Mouse (Mus musculus): ENCODE measurements around the gene Slc24a3. TPM values are rescaled to one million over a fixed set of nuclear protein-coding genes. Genes with fewer than 3 reads are reported as not detected.

Slc24a3 gene
- polyA plus RNA-seq, 1 experiment from 2014 or later: 5.1 TPM

GRCm38 (mm10) chr2:145296906-145297305 is 129.4 kb downstream of the Slc24a3 start:
- H3K4me2 ChIP-seq (replicated peaks): no peak overlapping the region
- WGBS: 92% methylated on average over 1 of the region's 1 CpGs
- H3K27me3 ChIP-seq: no peaks in the 10 kb centered on the region
- H3K27ac ChIP-seq: no peak overlapping the region
- H3K36me3 ChIP-seq: no peaks in the 10 kb centered on the region
- ATAC-seq: no peak
- no peak overlapping the region for H3K9ac ChIP-seq (replicated peaks)
- no peaks in the 10 kb centered on the region for H3K9me3 ChIP-seq
- H3K4me3 ChIP-seq (replicated peaks): no peak overlapping the region
- H3K4me1 ChIP-seq (replicated peaks): no peaks in the 10 kb centered on the region

- H3K27ac ChIP-seq: no peak overlapping the region
- no peaks in the 10 kb centered on the region for H3K27me3 ChIP-seq
- H3K4me1 ChIP-seq (replicated peaks): no peaks in the 10 kb centered on the region
- H3K4me3 ChIP-seq (replicated peaks): no peak overlapping the region
- 92% methylated on average over 5 of the region's 5 CpGs for WGBS
- no peak overlapping the region for H3K9ac ChIP-seq (replicated peaks)
- no peak overlapping the region for H3K4me2 ChIP-seq (replicated peaks)
- no peaks in the 10 kb centered on the region for H3K36me3 ChIP-seq
- no peaks in the 10 kb centered on the region for H3K9me3 ChIP-seq
- no peak for ATAC-seq
Observed at GRCm38 (mm10) chr2:145299914-145300699, 132.6 kb downstream of the Slc24a3 start.

GRCm38 (mm10) chr2:145307231-145307883 is 139.8 kb downstream of the Slc24a3 start:
- H3K9me3 ChIP-seq: no peaks in the 10 kb centered on the region
- H3K27ac ChIP-seq: no peak overlapping the region
- 83% methylated on average over 2 of the region's 2 CpGs for WGBS
- no peak overlapping the region for H3K9ac ChIP-seq (replicated peaks)
- H3K4me3 ChIP-seq (replicated peaks): no peak overlapping the region
- no peak overlapping the region for H3K4me2 ChIP-seq (replicated peaks)
- ATAC-seq: no peak
- no peaks in the 10 kb centered on the region for H3K36me3 ChIP-seq
- no peaks in the 10 kb centered on the region for H3K27me3 ChIP-seq
- H3K4me1 ChIP-seq (replicated peaks): no peaks in the 10 kb centered on the region

GRCm38 (mm10) chr2:145318916-145319315 is 151.4 kb downstream of the Slc24a3 start:
- ATAC-seq: no peak
- H3K9ac ChIP-seq (replicated peaks): no peak overlapping the region
- WGBS: 61% methylated on average over 2 of the region's 2 CpGs

GRCm38 (mm10) chr2:145321287-145321686 is 153.7 kb downstream of the Slc24a3 start:
- Histone ChIP-seq H3K27ac (no peak overlapping the region), H3K9me3 (no peaks in the 10 kb centered on the region), H3K36me3 (no peaks in the 10 kb centered on the region), H3K4me3 (replicated peaks) (no peak overlapping the region), H3K4me2 (replicated peaks) (no peak overlapping the region), H3K27me3 (no peaks in the 10 kb centered on the region), H3K9ac (replicated peaks) (no peak overlapping the region), H3K4me1 (replicated peaks) (no peaks in the 10 kb centered on the region)
- no peak for ATAC-seq
- 91% methylated on average over 3 of the region's 3 CpGs for WGBS

More at GRCm38 (mm10) chr2:145318916-145319315, 151.4 kb downstream of the Slc24a3 start:
- Histone ChIP-seq H3K4me1 (replicated peaks) (no peaks in the 10 kb centered on the region), H3K27ac (no peak overlapping the region), H3K36me3 (no peaks in the 10 kb centered on the region), H3K4me3 (replicated peaks) (no peak overlapping the region), H3K9me3 (no peaks in the 10 kb centered on the region), H3K4me2 (replicated peaks) (no peak overlapping the region), H3K27me3 (no peaks in the 10 kb centered on the region)

- Histone ChIP-seq H3K4me2 (replicated peaks) (no peak overlapping the region), H3K9ac (replicated peaks) (no peak overlapping the region), H3K9me3 (no peaks in the 10 kb centered on the region), H3K27ac (no peak overlapping the region), H3K4me3 (replicated peaks) (no peak overlapping the region), H3K4me1 (replicated peaks) (no peaks in the 10 kb centered on the region), H3K36me3 (no peaks in the 10 kb centered on the region), H3K27me3 (no peaks in the 10 kb centered on the region)
- no peak for ATAC-seq
Observed at GRCm38 (mm10) chr2:145321755-145322154, 154.2 kb downstream of the Slc24a3 start.

- Histone ChIP-seq H3K27ac (no peak overlapping the region), H3K27me3 (no peaks in the 10 kb centered on the region), H3K9me3 (no peaks in the 10 kb centered on the region), H3K4me1 (replicated peaks) (no peaks in the 10 kb centered on the region), H3K36me3 (no peaks in the 10 kb centered on the region), H3K4me3 (replicated peaks) (no peak overlapping the region), H3K4me2 (replicated peaks) (no peak overlapping the region), H3K9ac (replicated peaks) (no peak overlapping the region)
- no peak for ATAC-seq
- 85% methylated on average over 3 of the region's 3 CpGs for WGBS
Observed at GRCm38 (mm10) chr2:145324477-145324876, 156.9 kb downstream of the Slc24a3 start.

GRCm38 (mm10) chr2:145325852-145326251 is 158.3 kb downstream of the Slc24a3 start:
- WGBS: 77% methylated on average over 4 of the region's 4 CpGs
- ATAC-seq: no peak
- no peaks in the 10 kb centered on the region for H3K36me3 ChIP-seq

GRCm38 (mm10) chr2:145326544-145326943 is 159.0 kb downstream of the Slc24a3 start:
- 90% methylated on average over 2 of the region's 2 CpGs for WGBS
- H3K27me3 ChIP-seq: no peaks in the 10 kb centered on the region

More at GRCm38 (mm10) chr2:145325852-145326251, 158.3 kb downstream of the Slc24a3 start:
- Histone ChIP-seq H3K4me2 (replicated peaks) (no peak overlapping the region), H3K9me3 (no peaks in the 10 kb centered on the region), H3K4me1 (replicated peaks) (no peaks in the 10 kb centered on the region), H3K27me3 (no peaks in the 10 kb centered on the region), H3K4me3 (replicated peaks) (no peak overlapping the region), H3K9ac (replicated peaks) (no peak overlapping the region), H3K27ac (no peak overlapping the region)

GRCm38 (mm10) chr2:145329756-145330155 is 162.2 kb downstream of the Slc24a3 start:
- H3K4me3 ChIP-seq (replicated peaks): no peak overlapping the region
- H3K27me3 ChIP-seq: no peaks in the 10 kb centered on the region
- H3K27ac ChIP-seq: no peak overlapping the region
- no peaks in the 10 kb centered on the region for H3K36me3 ChIP-seq
- H3K4me1 ChIP-seq (replicated peaks): no peaks in the 10 kb centered on the region
- WGBS: 89% methylated on average over 8 of the region's 8 CpGs
- ATAC-seq: no peak
- H3K4me2 ChIP-seq (replicated peaks): no peak overlapping the region
- H3K9me3 ChIP-seq: no peaks in the 10 kb centered on the region
- H3K9ac ChIP-seq (replicated peaks): no peak overlapping the region

More at GRCm38 (mm10) chr2:145326544-145326943, 159.0 kb downstream of the Slc24a3 start:
- H3K9me3 ChIP-seq: no peaks in the 10 kb centered on the region
- H3K4me2 ChIP-seq (replicated peaks): no peak overlapping the region
- no peak overlapping the region for H3K4me3 ChIP-seq (replicated peaks)
- no peak for ATAC-seq
- no peak overlapping the region for H3K9ac ChIP-seq (replicated peaks)
- no peaks in the 10 kb centered on the region for H3K36me3 ChIP-seq
- H3K27ac ChIP-seq: no peak overlapping the region
- H3K4me1 ChIP-seq (replicated peaks): no peaks in the 10 kb centered on the region

GRCm38 (mm10) chr2:145331525-145331924 is 164.0 kb downstream of the Slc24a3 start:
- H3K4me3 ChIP-seq (replicated peaks): no peak overlapping the region
- no peak overlapping the region for H3K27ac ChIP-seq
- no peak for ATAC-seq
- no peak overlapping the region for H3K9ac ChIP-seq (replicated peaks)
- no peaks in the 10 kb centered on the region for H3K27me3 ChIP-seq
- WGBS: 95% methylated on average over 1 of the region's 1 CpGs
- no peaks in the 10 kb centered on the region for H3K36me3 ChIP-seq
- H3K4me1 ChIP-seq (replicated peaks): no peaks in the 10 kb centered on the region
- no peak overlapping the region for H3K4me2 ChIP-seq (replicated peaks)
- no peaks in the 10 kb centered on the region for H3K9me3 ChIP-seq

- no peak overlapping the region for H3K4me3 ChIP-seq (replicated peaks)
- H3K4me2 ChIP-seq (replicated peaks): no peak overlapping the region
- no peak for ATAC-seq
- no peak overlapping the region for H3K27ac ChIP-seq
- H3K9me3 ChIP-seq: no peaks in the 10 kb centered on the region
- no peaks in the 10 kb centered on the region for H3K36me3 ChIP-seq
- H3K9ac ChIP-seq (replicated peaks): no peak overlapping the region
- no peaks in the 10 kb centered on the region for H3K27me3 ChIP-seq
- H3K4me1 ChIP-seq (replicated peaks): no peaks in the 10 kb centered on the region
Observed at GRCm38 (mm10) chr2:145333466-145333865, 165.9 kb downstream of the Slc24a3 start.
